Mouse (Mus musculus) hindbrain, embryonic 16.5 days (tissue): ENCODE measurements around the gene Agtrap. TPM values are rescaled to one million over a fixed set of nuclear protein-coding genes. Genes with fewer than 3 reads are reported as not detected.
A peak's percentile ranks its signal among the peaks of the same experiment; 100 is the strongest.
"Not testable (repeated sequence)": the region's sequence is repeated elsewhere in the genome, so short reads cannot be mapped to it uniquely, and the experiment has no call there.

Experiments
- ATAC-seq: fragments of 200-750 bp; cut with Nextera tagmentation; 2 replicates; pipeline ENCODE4 v1.8.0; 2017; ENCODE audit warnings: moderate TSS enrichment, moderate library complexity
- H3K27ac ChIP-seq: fragments of 300-500 bp; sonication (generic); 2 replicates; pipeline ENCODE4 v1.5.1; 2014; ENCODE audit warnings: low read depth, mild to moderate bottlenecking, control low read depth, low read length, moderate library complexity
- H3K27me3 ChIP-seq: fragments of 300-500 bp; sonication (generic); replicated peaks from 2 replicates; pipeline ENCODE4 v1.6.1; 2014; ENCODE audit warnings: low read length; ENCODE audit not compliant: control insufficient read depth, insufficient read depth
- H3K36me3 ChIP-seq: fragments of 300-500 bp; sonication (generic); 2 replicates; pipeline ENCODE4 v1.6.1; 2014; ENCODE audit warnings: mild to moderate bottlenecking, low read length, moderate library complexity, mixed read lengths; ENCODE audit not compliant: control insufficient read depth, insufficient read depth
- H3K4me1 ChIP-seq: fragments of 300-500 bp; sonication (generic); 2 replicates; pipeline ENCODE4 v1.6.1; 2014; ENCODE audit warnings: low read depth, low read length; ENCODE audit not compliant: control insufficient read depth, insufficient read depth
- H3K4me2 ChIP-seq: fragments of 300-500 bp; sonication (generic); 2 replicates; pipeline ENCODE4 v1.6.1; 2014; ENCODE audit warnings: mild to moderate bottlenecking, low read length, control low read depth, moderate library complexity
- H3K4me3 ChIP-seq: fragments of 300-500 bp; sonication (generic); 2 replicates; pipeline ENCODE4 v1.5.1; 2014; ENCODE audit warnings: mild to moderate bottlenecking, low read length, control low read depth, moderate library complexity
- H3K9ac ChIP-seq: fragments of 300-500 bp; sonication (generic); 2 replicates; pipeline ENCODE4 v1.6.1; 2014; ENCODE audit warnings: low read depth, mild to moderate bottlenecking, control low read depth, low read length, moderate library complexity
- H3K9me3 ChIP-seq: fragments of 300-500 bp; sonication (generic); 2 replicates; pipeline ENCODE4 v1.6.1; 2014; ENCODE audit warnings: mild to moderate bottlenecking, low read length, moderate library complexity; ENCODE audit not compliant: control insufficient read depth
- WGBS: fragments of 180-500 bp; shearing (Covaris S2); extraction: QIAGEN DNeasy Blood & Tissue Kit; methylation state at CpG from one replicate; pipeline ENCODE4 v1.1.7; 2014; 5-methylcytosine and 5-hydroxymethylcytosine counted together
- polyA plus RNA-seq: library from polyadenylated mRNA; unstranded; fragments of >200 nt; fragmentation: Nextera tagmentation; extraction: Ambion mirVana; gene quantifications from 2 replicates; pipeline ENCODE4 v1.2.1, GENCODE M21; 2015

Gene Agtrap
- polyA plus RNA-seq, 1 experiment from 2014 or later = 7.4 TPM

- H3K9me3 ChIP-seq = no peaks in the 10 kb centered on the region
- 9% methylated on average over 6 of the region's 6 CpGs for WGBS
- H3K4me3 ChIP-seq = no peak overlapping the region
- H3K9ac ChIP-seq = peak overlapping the region; percentile 38; the same call in 1 of the 2 replicates
- no peak overlapping the region for H3K4me2 ChIP-seq
- ATAC-seq = peak; percentile 85
- no peaks in the 10 kb centered on the region for H3K36me3 ChIP-seq
- H3K4me1 ChIP-seq = peaks cover 23% of the 10 kb centered on the region
- peak overlapping the region; percentile 80 for H3K27ac ChIP-seq
- H3K27me3 ChIP-seq = no peaks in the 10 kb centered on the region
Observed at GRCm38 (mm10) chr4:148121982-148122693, 34.3 kb upstream of the Agtrap start.

GRCm38 (mm10) chr4:148121362-148121761, 33.5 kb upstream of the Agtrap start:
- Histone ChIP-seq H3K4me3 (no peak overlapping the region), H3K27me3 (no peaks in the 10 kb centered on the region), H3K4me1 (peaks cover 23% of the 10 kb centered on the region), H3K27ac (peak overlapping the region; percentile 80), H3K4me2 (no peak overlapping the region), H3K36me3 (no peaks in the 10 kb centered on the region), H3K9ac (no peak overlapping the region), H3K9me3 (no peaks in the 10 kb centered on the region)
- peak; percentile 77 for ATAC-seq
- WGBS = 48% methylated on average over 4 of the region's 4 CpGs

GRCm38 (mm10) chr4:148120555-148120954, 32.7 kb upstream of the Agtrap start:
- no peak overlapping the region for H3K9ac ChIP-seq
- H3K4me1 ChIP-seq = peaks cover 24% of the 10 kb centered on the region
- H3K9me3 ChIP-seq = no peaks in the 10 kb centered on the region
- H3K27me3 ChIP-seq = no peaks in the 10 kb centered on the region
- H3K4me3 ChIP-seq = no peak overlapping the region
- H3K27ac ChIP-seq = peak overlapping the region; percentile 73
- WGBS = 60% methylated on average over 9 of the region's 9 CpGs
- H3K4me2 ChIP-seq = no peak overlapping the region
- no peaks in the 10 kb centered on the region for H3K36me3 ChIP-seq
- ATAC-seq = no peak

GRCm38 (mm10) chr4:148119578-148119977, 31.7 kb upstream of the Agtrap start:
- not testable (repeated sequence) for H3K9ac ChIP-seq, H3K27me3 ChIP-seq, ATAC-seq, H3K4me2 ChIP-seq, H3K36me3 ChIP-seq, H3K9me3 ChIP-seq, H3K4me3 ChIP-seq, H3K27ac ChIP-seq
- WGBS = 88% methylated on average over 9 of the region's 9 CpGs
- H3K4me1 ChIP-seq = peaks cover 31% of the 10 kb centered on the region

- Histone ChIP-seq H3K4me3 (no peak overlapping the region), H3K9ac (no peak overlapping the region), H3K4me2 (no peak overlapping the region), H3K27ac (no peak overlapping the region), H3K36me3 (peaks cover under 1% of the 10 kb centered on the region; the same call in 1 of the 2 replicates), H3K27me3 (no peaks in the 10 kb centered on the region), H3K4me1 (peaks cover 19% of the 10 kb centered on the region), H3K9me3 (no peaks in the 10 kb centered on the region)
- no peak for ATAC-seq
- WGBS = 78% methylated on average over 4 of the region's 4 CpGs
Observed at GRCm38 (mm10) chr4:148117392-148117791, 29.6 kb upstream of the Agtrap start.

GRCm38 (mm10) chr4:148116657-148117056, 28.8 kb upstream of the Agtrap start:
- Histone ChIP-seq H3K27ac (no peak overlapping the region), H3K9ac (no peak overlapping the region), H3K9me3 (no peaks in the 10 kb centered on the region), H3K4me2 (no peak overlapping the region), H3K27me3 (no peaks in the 10 kb centered on the region), H3K36me3 (peaks cover 4% of the 10 kb centered on the region; the same call in 1 of the 2 replicates), H3K4me3 (no peak overlapping the region), H3K4me1 (peaks cover 14% of the 10 kb centered on the region)
- 76% methylated on average over 4 of the region's 4 CpGs for WGBS
- ATAC-seq = no peak

- Histone ChIP-seq H3K9ac (peak overlapping the region; percentile 51), H3K4me1 (peaks cover 9% of the 10 kb centered on the region), H3K9me3 (no peaks in the 10 kb centered on the region), H3K36me3 (peaks cover 4% of the 10 kb centered on the region; the same call in 1 of the 2 replicates), H3K4me2 (no peak overlapping the region), H3K4me3 (no peak overlapping the region), H3K27ac (peak overlapping the region; percentile 73; the same call in 1 of the 2 replicates), H3K27me3 (no peaks in the 10 kb centered on the region)
- 7% methylated on average over 15 of the region's 15 CpGs for WGBS
- ATAC-seq = peak; percentile 4; the same call in 1 of the 2 replicates
Observed at GRCm38 (mm10) chr4:148115467-148115866, 27.6 kb upstream of the Agtrap start.

GRCm38 (mm10) chr4:148114758-148115391, 27.0 kb upstream of the Agtrap start:
- Histone ChIP-seq H3K9ac (peak overlapping the region; percentile 41; the same call in 1 of the 2 replicates), H3K36me3 (peaks cover 4% of the 10 kb centered on the region; the same call in 1 of the 2 replicates), H3K4me3 (no peak overlapping the region; the same call in 1 of the 2 replicates), H3K27ac (peak overlapping the region; percentile 73), H3K9me3 (no peaks in the 10 kb centered on the region), H3K4me1 (peaks cover 9% of the 10 kb centered on the region), H3K27me3 (no peaks in the 10 kb centered on the region), H3K4me2 (peak overlapping the region; percentile 20; the same call in 1 of the 2 replicates)
- ATAC-seq = peak; percentile 77
- WGBS = 4% methylated on average over 15 of the region's 15 CpGs

- Histone ChIP-seq H3K4me3 (no peak overlapping the region), H3K36me3 (peaks cover 4% of the 10 kb centered on the region; the same call in 1 of the 2 replicates)
- WGBS = 85% methylated on average over 12 of the region's 12 CpGs
Observed at GRCm38 (mm10) chr4:148112519-148112918, 24.7 kb upstream of the Agtrap start.

More at GRCm38 (mm10) chr4:148112519-148112918, 24.7 kb upstream of the Agtrap start:
- Histone ChIP-seq H3K9me3 (no peaks in the 10 kb centered on the region), H3K9ac (no peak overlapping the region), H3K4me1 (peaks cover 9% of the 10 kb centered on the region), H3K27ac (no peak overlapping the region), H3K27me3 (no peaks in the 10 kb centered on the region), H3K4me2 (no peak overlapping the region)
- no peak for ATAC-seq
